Mouse (Mus musculus): ENCODE data around the gene Stau1.

Gene Stau1

DNA sequence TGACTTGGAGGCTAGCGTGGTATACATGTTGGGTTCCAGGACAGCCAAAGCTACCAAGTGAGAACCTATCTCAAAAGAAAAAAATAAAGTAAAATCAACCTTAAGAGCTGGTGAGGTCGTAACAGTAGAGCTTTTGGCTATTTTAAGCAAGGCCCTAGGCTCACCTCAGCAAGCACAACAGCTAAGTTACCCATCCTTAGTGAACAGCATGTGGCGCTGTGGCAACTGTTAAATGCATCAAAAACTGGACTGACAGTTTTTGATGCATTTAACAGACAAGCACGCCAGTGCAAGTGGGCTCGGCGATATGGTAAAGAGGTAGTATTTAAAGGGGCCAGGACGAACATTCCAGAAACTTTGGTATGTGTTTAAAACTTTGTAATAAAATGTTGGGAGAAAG lies 5.2 kb downstream of the Stau1 start:
- DNase-seq (ENCODE audit: low read depth, low spot score): no peak

DNA sequence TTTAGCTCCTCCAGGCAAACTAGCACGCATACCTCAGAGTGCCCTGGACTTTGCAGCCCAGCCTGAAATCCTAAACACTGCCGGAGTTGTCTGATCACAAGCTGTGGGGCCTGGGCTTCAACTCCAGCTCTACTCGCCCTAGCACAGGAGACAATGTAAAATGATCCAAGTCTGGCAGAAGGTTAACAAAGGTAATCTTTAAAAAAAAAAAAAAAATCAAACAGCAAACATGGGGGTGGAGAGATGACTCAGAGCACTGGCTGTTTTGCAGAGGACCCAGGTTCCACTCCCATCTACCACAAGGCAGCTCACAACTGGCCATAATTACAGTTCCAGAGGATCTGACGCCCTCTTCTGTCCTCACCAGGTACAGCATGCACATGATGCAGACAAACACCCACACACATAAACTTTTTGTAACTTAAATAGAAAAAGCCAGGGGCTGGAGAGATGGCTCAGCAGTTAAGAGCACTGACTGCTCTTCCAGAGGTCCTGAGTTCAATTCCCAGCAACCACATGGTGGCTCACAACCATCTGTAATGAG lies 12.7 kb downstream of the Stau1 start:
- DNase-seq (ENCODE audit: low read depth, low spot score): peak; percentile 9

DNA sequence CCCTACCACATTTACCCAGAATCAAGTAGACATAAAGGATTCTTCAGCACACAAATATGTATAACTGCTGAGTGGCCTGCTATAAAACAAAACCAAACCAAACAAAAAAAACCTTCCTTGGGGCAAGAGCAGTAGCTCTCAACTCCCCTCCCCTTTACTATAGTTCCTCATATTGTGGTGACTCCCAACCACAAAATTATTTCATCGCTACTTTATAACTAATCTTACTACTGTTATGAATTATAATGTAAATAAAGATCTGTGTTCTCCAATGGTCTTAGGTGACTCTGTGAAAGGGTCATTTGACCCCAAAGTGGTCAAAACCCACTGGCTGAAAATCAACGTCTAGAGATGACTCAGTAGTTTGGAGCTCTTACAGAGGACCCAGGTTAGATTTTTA lies 15.9 kb downstream of the Stau1 start:
- DNase-seq (ENCODE audit: low read depth, low spot score): no peak

DNA sequence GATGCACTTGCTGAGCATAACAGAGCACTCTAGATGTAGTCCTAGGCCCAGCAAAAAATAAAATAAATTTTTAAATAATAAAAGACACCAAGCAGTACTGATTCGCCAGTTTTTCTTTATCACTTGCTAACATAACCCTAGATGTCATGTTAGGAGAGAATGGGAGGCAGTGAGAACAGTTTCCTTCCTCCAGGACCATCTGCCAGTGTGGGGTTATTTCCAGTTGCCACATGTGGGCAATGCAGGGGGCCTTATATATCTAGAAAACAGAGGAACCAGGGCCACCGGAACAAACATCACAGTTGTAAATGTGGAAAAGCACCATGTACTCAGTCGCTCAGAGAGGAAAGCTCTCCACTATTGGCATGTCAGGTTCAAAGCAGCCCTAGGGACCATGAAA lies 18.6 kb downstream of the Stau1 start:
- no peak for DNase-seq (ENCODE audit: low read depth, low spot score)

DNA sequence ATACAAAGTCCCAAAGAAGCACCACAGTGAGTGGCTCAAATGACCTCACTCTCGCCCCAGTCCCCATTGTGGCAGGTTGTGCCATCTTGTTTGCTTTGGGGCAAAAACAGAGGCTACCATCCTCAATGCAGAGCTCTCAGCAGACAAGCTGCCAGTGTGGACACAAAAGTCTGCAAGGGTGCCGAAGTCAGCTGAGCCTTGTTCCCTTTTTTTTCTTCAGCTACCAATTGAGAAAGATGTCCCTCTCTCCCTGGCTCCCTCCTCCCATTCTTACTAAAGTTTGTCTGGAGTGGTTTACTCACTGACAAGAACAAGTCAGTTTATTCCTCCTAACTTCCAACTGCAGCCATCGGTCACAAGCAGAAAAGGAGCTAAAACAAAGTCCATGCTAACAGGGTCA lies 19.7 kb downstream of the Stau1 start:
- DNase-seq (ENCODE audit: low read depth, low spot score): no peak

DNA sequence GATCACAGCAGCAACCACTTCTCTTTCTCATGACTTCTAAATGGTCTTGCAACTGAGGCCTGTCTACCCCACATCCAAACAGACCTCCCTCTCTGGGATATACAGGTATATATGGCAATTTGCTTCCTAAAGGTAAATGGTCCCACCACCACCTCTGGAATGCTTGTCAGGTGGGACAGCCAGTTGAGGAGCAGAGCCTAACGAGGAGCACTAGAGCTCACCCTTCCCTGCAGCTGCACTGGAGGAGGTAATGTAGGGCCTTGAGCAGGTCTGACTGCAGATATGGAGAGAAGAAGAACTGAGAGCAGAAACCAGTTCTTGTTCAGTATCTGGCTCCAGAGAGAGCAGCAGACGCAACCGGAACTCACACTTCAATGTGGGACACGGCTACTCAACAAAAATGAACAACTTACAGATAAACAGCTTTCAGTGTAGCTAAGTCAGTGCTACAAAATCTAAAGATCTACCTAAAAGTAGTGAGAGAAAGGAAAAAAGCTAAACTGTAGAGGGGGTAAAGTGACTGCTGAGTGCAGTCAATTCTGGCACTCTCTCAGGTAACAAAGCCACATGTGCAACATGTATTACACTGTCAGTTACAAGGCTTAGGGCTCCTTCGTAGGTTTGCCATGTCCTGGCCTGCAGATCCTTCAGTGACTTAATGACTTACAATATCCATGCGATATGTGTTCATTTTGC lies 21.8 kb downstream of the Stau1 start:
- no peak for DNase-seq (ENCODE audit: low read depth, low spot score)

DNA sequence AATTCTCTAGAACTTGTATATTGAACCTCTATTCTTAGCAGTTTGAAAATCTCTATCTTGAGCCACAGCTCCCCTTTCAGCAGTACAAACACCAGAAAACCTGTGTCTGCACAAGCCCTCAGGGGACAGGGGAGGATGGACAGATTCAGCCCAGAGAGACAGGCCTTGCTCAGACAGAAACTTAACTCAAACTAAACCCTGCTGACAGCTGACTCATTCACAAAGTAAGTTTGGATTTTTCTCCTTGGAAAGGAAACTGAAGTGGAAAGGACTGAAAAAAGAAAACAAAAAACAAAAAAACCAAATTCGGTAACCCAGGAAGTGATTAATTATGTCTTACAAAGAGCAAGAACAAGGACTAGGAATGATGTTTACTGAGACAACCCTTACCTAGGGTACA lies 22.9 kb downstream of the Stau1 start:
- no peak for DNase-seq (ENCODE audit: low read depth, low spot score)

DNA sequence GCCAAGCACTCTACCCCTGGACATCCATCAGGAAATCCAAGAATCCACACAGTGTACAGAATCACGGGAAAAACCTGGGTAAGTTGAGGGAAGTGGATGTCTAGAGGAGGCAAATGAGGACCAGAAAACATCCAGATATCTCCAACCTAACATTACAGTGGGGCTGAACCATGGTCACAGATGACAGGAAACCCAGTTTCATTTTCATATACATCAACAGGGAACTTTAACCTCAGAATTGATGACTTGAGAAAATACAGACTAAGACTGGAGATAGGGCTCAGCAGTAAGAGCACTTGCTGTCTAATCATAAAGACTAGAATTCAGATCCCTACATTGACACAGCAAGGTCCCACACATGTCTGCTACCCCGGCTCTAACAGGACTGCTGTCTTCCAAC lies 31.3 kb downstream of the Stau1 start:
- no peak for DNase-seq (ENCODE audit: low read depth, low spot score)

DNA sequence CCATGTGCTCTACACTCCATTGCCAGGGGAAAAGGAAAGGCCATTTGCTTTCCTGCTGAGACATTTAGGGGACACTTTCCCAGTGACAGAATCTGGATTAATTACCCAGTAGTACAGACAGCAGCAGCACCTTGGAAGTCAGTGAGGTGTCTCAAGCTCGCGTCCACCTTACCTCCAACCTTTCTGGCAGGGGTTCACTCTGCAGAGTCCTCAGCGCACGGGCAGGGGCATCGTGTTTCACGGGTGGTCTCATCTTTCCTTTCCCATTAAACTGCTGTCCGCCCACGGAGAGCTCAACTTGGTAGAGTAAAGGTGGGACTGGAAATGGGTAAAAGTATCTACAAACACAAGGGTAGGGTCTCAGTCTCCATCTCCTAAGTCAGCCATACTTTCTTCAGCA lies 32.8 kb downstream of the Stau1 start:
- DNase-seq (ENCODE audit: low read depth, low spot score): no peak

DNA sequence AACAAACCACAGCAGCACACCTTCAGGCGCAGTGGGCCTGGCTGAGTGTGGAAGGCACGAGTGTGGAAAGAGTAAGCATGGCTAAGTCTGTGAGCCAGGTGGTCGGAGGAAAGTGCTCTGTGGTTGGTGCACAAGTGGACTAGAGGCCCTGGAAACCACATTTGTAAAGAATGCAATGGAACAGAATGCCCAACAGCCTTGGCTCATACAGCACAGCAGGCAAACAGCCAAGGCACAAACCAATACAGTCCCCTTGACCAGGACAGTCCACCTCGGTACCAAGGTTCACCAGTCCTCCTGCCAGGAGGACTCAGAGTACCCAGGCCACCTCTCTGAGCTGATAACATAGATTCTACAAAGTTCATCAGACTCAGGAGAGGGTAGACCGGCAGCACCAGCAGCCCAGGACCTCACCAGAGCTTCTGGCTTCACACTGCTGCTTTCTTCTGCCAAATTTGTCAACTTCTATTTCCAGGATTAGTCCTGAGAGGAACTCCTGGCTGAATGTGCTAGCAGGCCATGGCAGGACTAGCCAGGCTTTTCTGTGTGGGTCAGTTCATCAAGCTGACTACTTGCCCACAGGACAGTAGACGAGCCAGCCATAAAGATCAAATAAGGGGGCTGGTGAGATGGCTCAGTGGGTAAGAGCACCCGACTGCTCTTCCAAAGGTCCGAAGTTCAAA lies 35.3 kb downstream of the Stau1 start:
- DNase-seq (ENCODE audit: low read depth, low spot score): no peak

DNA sequence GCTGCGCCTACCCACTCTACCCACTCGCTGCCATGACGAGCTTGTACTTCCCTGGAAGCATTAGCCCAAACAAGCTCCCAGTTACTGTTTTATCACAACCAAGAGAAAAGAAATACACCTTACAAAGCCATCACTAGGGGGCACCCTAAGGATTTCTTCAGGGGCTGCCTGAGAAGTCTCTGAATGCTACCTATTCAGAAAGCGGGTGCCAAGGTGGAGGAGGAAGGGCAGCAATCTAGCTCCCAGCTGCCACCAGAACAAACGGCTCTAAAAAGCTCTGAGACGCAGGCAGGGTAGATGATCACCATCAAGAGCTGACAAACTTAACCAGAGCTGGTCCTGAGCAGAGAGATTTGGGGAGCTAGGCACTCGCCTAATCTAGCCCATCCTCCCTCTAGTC lies 39.3 kb downstream of the Stau1 start:
- peak; percentile 26 for DNase-seq (ENCODE audit: low read depth, low spot score)

DNA sequence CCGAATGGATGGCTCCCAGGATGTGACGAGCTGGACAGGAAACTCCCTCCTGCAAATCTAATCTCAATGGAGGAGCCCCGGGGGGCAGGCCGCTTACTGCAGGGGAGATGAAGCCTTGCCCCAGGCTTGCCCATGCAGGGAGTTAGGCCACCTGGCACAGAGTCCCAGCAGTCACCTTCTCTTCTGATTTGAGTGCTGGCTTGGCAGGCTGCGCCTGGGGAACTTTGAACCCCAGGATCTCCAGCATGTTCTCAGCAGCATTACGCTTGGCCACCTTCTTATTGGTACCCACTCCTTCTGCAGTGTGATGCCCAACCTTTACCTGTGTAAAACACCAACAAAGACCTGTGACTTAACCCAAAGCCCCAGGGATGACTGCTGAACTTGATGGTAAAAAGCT lies 43.9 kb downstream of the Stau1 start:
- DNase-seq (ENCODE audit: low read depth, low spot score): no peak

DNA sequence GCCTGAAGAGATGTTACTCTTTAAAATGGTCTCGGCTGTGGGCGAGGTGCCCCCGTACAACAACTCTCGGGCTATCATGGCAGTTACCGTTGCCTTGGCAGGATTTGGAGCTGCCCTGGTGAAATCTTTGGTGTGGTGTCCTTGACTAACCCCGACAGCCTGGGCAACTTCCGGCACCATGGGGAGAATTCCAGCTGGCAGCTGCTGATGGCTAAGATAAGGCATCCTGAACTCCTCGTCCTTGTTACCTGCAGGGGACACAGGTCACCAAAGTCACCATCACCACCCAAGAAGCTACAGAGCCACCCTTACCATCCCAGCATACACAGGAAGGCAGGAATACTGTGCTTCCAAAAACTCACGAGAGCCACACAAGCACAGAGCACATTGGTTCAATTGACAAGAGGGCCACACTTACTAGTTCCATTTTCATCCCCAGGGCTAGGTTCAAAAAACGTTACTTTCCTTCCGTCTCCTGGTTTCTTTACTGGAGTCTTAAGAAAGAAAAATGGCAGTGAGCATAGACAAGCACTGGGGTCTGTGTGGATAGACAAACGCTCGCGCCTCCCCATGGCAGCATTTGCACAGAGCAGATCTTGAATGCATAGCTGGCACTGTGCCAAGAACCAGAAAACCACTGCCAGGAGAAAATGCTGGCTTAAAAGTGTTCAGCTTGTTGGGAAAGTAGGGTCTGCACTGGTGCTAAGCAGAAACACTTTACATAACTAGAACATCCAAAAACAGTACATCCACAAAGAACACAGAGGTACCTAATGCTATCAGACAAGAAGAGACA lies 45.0 kb downstream of the Stau1 start:
- no peak for DNase-seq (ENCODE audit: low read depth, low spot score)

DNA sequence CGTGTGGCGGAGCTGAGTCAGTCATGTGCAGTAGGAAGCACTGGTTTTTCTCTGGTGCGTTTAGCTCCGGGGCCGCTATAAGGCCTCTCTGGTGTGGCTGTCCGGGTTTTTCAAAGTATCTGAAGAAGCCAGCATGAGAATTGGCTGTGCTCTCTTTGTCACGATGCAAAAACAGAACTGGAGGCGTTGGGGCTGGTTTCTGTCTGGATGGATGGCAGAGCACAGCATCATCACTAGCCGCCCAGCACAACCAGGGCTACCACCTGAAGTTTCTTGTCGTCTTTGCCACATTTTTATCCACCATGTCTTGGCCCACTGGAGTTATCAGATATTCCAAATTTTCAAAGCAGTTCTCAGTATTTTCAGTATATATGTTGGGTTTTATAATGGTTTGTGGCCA lies 47.2 kb downstream of the Stau1 start:
- DNase-seq (ENCODE audit: low read depth, low spot score): no peak

DNA sequence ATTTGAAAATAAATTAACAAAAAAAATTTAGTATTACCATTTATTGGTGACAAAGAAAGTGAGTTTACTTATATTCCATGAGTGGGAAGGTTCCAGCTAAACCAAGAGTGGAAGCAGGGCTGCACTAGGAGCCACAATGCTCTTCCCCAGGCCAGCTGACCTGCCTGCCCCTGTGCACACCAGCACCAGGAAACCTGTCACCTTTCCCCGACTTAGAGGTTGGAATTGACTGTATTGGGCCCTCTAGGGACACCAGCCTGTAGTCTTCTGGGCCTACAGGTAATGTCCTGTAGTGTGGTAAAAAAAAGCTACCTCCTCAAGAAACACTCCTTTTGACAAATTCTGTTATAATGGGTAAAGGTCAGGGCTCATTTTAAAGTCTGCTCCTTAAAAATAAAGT lies 47.9 kb downstream of the Stau1 start:
- DNase-seq (ENCODE audit: low read depth, low spot score): no peak

DNA sequence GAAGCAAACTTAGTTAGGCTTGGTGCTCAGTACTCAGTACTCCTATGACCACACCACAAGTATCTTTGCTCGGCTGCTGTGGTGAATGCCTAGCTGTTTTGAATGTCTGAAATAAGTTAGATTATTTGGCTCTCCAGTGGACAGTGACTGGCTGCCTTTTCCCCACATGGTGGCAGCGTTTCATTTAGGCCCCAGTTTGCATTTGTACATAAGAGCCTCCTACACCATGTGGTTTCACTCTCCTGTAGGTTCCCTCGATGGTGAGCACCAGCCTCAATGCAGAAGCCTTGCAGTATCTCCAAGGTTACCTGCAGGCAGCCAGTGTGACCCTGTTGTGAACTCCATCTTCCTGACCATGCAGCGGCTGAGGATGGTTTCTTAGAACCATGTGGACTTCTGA lies 50.6 kb downstream of the Stau1 start:
- DNase-seq (ENCODE audit: low read depth, low spot score): no peak

DNA sequence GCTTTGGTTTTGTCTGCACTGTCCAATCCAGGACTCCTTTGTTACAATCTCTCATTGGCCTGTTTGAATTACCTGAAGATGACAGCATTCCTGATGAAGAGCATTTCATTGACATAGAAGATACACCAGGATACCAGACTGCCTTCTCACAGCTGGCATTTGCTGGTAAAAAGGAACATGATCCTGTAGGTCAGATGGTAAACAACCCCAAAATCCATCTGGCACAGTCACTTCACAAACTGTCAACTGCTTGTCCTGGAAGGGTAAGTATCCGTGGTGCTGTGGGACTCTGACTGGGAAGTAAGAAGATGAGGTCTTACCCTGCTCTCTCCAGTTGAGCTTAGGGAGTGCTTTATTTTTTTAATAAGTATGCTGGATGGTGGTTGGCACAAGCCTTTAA lies 51.8 kb downstream of the Stau1 start:
- no peak for DNase-seq (ENCODE audit: low read depth, low spot score)

DNA sequence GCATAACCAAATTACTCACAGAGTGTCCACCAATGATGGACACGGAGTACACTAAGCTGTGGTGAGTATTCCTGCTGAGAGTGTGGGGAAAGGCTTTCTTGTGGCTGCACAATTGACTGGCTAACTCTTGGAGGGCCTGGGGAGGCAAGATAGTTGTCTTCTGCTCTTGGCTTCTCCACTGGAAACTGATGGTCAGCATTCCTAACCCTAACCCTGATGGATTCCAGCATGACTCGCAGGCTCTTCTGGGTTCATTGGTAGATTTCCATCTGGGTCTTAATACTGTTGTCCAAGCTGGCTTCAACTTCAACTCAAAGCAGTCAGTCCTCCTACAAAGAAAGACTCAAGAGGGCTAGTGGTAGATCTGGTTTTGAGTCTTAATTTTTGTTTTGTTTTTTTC lies 53.0 kb downstream of the Stau1 start:
- DNase-seq (ENCODE audit: low read depth, low spot score): no peak

DNA sequence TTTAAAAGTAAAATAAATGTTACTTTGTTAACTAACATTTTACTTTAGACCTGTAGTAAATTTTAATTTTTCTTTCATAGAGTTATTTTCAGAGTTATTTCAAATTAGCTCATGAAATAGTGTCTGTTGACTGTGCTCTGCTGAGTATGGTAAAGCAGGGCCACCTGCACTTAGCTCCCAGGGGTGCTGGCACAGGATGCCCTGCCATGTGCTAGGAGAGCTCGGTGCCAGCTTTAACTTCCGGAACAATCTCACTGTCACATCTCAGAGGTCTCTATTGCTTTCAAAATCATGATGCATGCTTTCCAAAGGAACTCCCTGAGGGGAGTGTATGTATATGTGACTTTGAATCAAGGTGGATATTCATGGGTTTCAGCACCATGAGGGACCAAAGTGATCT lies 59.9 kb downstream of the Stau1 start:
- DNase-seq (ENCODE audit: low read depth, low spot score): no peak

DNA sequence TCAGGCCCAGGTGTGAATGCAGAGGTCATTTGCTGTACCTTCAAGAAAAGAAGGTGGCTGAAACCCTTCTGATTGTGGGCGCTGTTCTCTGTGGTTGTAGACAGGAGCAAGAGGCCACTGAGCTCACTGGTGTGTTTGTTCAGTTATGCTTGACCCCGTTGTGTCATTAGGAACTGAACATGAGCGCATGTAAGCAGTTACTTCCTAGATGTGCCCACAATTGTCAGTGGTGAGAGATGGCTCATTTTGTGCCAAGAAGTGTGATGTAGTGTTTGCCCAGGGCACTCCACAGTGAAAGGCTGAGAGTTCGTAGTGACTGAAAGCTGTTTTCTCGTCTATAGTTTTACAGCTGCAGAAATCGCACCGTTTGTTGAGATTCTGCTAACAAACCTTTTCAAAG lies 60.5 kb downstream of the Stau1 start:
- no peak for DNase-seq (ENCODE audit: low read depth, low spot score)

DNA sequence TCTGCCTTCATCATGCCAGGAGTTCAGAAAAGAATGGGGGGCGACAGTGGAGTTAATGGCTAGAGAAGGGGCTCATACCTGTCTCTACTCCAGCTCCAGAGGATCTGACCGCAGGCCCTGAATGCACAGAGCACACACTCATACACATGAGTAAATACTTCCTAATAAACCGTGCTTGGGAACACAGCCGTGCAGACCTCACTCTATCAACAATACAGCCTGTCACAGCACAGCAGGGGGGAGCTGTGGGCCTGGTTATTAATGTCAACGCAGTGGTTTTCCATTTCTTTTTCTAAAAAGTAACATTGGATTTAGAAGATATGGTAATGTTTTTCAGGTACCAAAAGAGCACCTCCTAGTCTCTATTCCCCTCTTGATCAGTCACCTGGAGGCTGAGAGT lies 61.7 kb downstream of the Stau1 start:
- DNase-seq (ENCODE audit: low read depth, low spot score): no peak

DNA sequence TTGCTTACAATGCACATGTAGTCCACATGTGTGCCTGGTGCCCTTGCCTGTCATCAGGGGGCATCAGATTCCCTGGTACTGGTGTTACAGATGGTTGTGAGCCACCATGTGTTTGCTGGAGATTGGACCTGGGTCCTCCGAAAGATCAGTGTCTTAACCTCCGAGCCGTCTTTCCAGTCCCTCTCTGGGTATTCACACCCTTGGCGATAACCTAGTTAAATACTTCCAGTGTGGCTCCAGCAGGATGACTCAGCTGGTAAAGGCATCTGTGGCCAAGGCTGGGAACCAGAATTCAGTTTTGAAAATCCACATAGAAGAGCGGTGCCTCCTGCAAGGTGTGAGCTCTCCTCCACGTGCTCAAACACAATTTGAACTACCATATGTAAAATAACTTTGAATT lies 62.2 kb downstream of the Stau1 start:
- DNase-seq (ENCODE audit: low read depth, low spot score): no peak

DNA sequence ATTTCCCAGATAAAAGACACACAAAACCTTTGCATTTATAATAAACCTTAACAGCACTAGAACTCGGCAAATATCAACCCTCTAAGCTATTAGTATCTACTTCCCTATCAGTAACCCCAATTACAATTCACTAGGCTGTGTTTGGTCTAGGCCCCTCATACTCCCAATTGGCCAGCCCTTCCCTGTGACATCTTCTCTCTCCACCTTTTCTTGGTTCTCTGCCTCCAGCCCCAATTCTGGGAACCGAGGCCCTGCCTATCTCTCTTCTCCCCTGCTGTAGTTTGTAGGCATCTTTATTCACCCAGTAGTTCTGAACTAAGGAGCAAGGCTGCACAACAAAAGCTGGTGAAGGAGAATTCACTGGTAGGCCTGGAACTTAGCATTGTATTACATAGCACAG lies 72.1 kb downstream of the Stau1 start:
- DNase-seq (ENCODE audit: low read depth, low spot score): no peak
